Mouse (Mus musculus): ENCODE measurements around the gene Gm48551. TPM values are rescaled to one million over a fixed set of nuclear protein-coding genes. Genes with fewer than 3 reads are reported as not detected.

The Gm48551 gene
- polyA plus RNA-seq, 1 experiment from 2014 or later, result 1.9 TPM

DNA sequence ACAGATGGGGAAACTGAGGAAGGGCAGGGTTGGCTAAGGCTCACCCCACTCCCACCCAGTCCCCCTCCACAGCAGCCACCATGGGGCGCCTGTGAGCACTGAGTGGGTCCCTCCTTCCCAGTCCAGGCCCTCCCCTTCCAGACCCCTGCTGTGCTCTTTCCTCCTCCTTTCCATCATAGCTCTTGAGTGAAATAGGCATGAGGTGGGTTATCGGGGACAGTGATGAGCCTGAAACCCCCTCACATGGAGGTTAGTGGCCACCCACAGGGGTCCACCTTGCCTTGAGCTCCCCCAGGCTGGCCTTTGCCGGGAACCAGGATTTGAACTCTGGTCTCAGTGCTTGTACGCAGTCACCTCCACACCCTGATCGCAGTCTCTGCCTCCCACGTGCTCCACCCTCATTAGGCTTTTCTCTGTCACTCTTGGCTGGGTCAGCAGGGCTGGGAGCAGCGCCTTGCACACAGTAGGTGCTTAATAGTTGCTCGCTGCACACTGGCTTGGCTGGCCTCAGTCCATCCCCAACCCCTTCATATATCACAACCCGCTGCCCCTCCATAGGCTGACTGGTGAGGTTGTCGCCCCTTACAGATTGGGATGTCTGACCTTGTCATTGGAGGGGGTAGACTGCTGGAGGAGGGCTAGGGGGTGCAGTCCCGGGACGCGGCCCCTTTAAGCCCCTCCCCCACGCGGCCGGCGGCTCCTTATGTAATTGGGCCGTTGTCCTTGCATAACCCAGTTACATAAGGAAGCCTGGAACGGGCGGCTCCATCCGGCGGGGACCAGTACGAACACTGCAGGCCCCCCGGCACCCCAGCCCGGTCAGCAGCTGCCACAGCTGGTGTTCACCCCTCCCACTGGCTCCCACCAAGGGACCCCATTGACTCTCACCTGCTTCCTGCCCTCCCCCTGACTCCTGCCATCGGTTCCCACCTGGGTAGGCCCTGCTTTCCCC lies 29.3 kb downstream of the Gm48551 start:
- no peak overlapping the region for H3K4me3 ChIP-seq (replicated peaks; ENCODE audit: low read depth, low read length)
- DNase-seq (ENCODE audit: low spot score) (peak; percentile 85), ATAC-seq (replicated peaks; ENCODE audit: low FRiP score, low read depth) (peak; percentile 26)
- peak overlapping the region; percentile 75 for H3K27ac ChIP-seq
- peak overlapping the region; percentile 42 for H3K4me2 ChIP-seq (ENCODE audit: low read length)
- H3K4me1 ChIP-seq (replicated peaks; ENCODE audit: insufficient read depth, low read length), result peaks cover 63% of the 10 kb centered on the region
- WGBS, result 28% methylated on average over 26 of the region's 26 CpGs
- peak overlapping the region; percentile 51 for H3K9ac ChIP-seq (ENCODE audit: low read depth, low read length)
- no peak; the same call in 1 of the 2 replicates for TF ChIP-seq CTCF (IDR thresholded peaks at IDR 0.05; ENCODE audit: low read depth)
- no peaks in the 10 kb centered on the region for H3K36me3 ChIP-seq (ENCODE audit: insufficient read depth, low read length)
- no peaks in the 10 kb centered on the region for H3K9me3 ChIP-seq (replicated peaks; ENCODE audit: low read length)
- no peaks in the 10 kb centered on the region for H3K27me3 ChIP-seq (ENCODE audit: insufficient read depth, low read length)

DNA sequence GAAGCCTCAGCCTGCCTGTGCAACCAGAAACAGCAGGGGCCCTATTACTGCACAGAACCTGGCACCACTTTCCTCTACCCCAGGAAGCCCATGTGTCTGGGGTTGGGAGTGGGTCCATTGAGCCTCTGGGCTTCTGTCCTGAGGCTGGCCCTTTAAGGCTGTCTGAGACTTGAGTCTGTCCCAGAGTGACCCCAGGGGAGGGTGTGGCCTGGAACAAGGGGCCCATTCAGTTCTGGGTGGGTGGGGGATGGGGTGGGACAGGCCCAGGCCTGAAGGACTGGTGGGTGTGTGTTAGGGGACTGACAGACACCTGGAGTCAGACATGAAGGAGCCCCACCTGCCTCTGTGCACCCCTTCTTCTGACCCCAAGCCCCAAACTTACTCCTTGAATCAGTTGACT lies 30.4 kb downstream of the Gm48551 start:
- Histone ChIP-seq H3K9ac (ENCODE audit: low read depth, low read length) (no peak overlapping the region), H3K36me3 (ENCODE audit: insufficient read depth, low read length) (peaks cover 9% of the 10 kb centered on the region; the same call in 1 of the 2 replicates), H3K4me1 (replicated peaks; ENCODE audit: insufficient read depth, low read length) (peaks cover 58% of the 10 kb centered on the region), H3K27me3 (ENCODE audit: insufficient read depth, low read length) (no peaks in the 10 kb centered on the region), H3K4me2 (ENCODE audit: low read length) (peak overlapping the region; percentile 5; the same call in 1 of the 2 replicates), H3K27ac (peak overlapping the region; percentile 60; the same call in 1 of the 2 replicates), H3K4me3 (replicated peaks; ENCODE audit: low read depth, low read length) (no peak overlapping the region), H3K9me3 (replicated peaks; ENCODE audit: low read length) (no peaks in the 10 kb centered on the region)
- ATAC-seq (replicated peaks; ENCODE audit: low FRiP score, low read depth), result no peak
- no peak for TF ChIP-seq CTCF (IDR thresholded peaks at IDR 0.05; ENCODE audit: low read depth)
- DNase-seq (ENCODE audit: low spot score), result no peak

DNA sequence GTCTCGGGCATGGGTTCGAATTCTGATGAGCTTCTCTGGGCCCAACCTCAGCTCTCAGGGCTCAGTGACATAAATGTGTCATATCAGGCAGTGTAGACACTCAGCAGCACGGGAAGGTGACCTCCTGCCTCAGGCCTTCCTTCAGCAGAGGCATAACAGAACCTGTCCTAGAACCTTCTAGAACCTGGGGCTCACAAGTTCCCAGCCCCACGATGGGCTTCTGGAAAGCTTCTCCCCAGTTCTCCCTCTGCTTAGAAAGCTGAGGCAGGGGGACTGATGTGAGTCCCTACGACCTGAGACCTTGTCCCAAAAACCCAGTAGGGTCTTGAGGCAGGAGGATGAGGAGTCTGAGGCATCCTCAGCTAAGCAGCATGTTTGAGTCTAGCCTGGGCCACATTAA lies 30.9 kb downstream of the Gm48551 start:
- H3K9me3 ChIP-seq (replicated peaks; ENCODE audit: low read length), result no peaks in the 10 kb centered on the region
- ATAC-seq (replicated peaks; ENCODE audit: low FRiP score, low read depth) (no peak), DNase-seq (ENCODE audit: low spot score) (no peak)
- TF ChIP-seq CTCF (IDR thresholded peaks at IDR 0.05; ENCODE audit: low read depth), result no peak
- H3K4me1 ChIP-seq (replicated peaks; ENCODE audit: insufficient read depth, low read length), result peaks cover 55% of the 10 kb centered on the region
- H3K27ac ChIP-seq, result no peak overlapping the region; the same call in 1 of the 2 replicates
- H3K36me3 ChIP-seq (ENCODE audit: insufficient read depth, low read length), result peaks cover 12% of the 10 kb centered on the region; the same call in 1 of the 2 replicates
- 82% methylated on average over 5 of the region's 5 CpGs for WGBS
- H3K4me3 ChIP-seq (replicated peaks; ENCODE audit: low read depth, low read length), result no peak overlapping the region
- H3K4me2 ChIP-seq (ENCODE audit: low read length), result no peak overlapping the region
- no peak overlapping the region for H3K9ac ChIP-seq (ENCODE audit: low read depth, low read length)
- no peaks in the 10 kb centered on the region for H3K27me3 ChIP-seq (ENCODE audit: insufficient read depth, low read length)

DNA sequence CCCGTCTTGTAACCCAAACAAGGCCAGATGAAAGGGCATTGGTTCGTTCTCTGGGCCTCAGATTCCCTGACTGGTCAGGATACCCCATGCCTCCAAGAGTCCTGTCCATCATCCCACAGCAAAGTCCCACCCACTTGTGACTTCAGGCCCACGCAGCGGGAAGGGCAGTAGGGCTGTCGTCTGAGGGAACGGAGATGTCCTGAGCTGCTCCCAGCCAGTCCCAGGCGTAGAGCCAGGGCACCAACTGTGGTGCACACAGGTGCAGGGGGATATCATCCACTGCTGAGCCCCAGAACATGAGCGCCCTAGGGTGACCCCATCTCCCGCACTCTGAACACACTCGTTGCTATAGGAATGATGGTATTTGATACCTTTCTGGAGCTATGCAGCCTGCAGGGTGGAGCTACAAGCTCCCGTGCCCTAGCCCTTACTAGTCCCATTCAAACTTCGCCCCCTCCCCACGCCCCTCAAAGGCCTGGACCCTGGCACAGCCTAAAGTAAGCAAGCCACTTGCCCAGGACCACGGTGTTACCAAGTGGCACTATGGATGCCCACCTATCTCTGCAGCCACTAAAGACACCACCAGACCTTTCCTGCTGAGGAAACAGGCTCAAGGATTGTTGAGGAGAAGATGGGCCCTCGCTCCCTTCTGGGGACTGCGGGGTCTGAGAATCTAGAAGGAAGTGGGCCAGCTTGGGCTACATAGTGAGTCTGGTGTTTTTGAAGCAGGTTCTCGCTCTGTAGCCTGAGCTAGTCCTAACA lies 31.5 kb downstream of the Gm48551 start:
- no peak for ATAC-seq (replicated peaks; ENCODE audit: low FRiP score, low read depth)
- no peak for TF ChIP-seq CTCF (IDR thresholded peaks at IDR 0.05; ENCODE audit: low read depth)
- no peak overlapping the region for H3K9ac ChIP-seq (ENCODE audit: low read depth, low read length)
- peaks cover 15% of the 10 kb centered on the region; the same call in 1 of the 2 replicates for H3K36me3 ChIP-seq (ENCODE audit: insufficient read depth, low read length)
- H3K4me3 ChIP-seq (replicated peaks; ENCODE audit: low read depth, low read length), result no peak overlapping the region
- 69% methylated on average over 17 of the region's 17 CpGs for WGBS
- peaks cover 55% of the 10 kb centered on the region for H3K4me1 ChIP-seq (replicated peaks; ENCODE audit: insufficient read depth, low read length)
- DNase-seq (ENCODE audit: low spot score), result no peak
- peak overlapping the region; percentile 14; the same call in 1 of the 2 replicates for H3K27ac ChIP-seq
- H3K4me2 ChIP-seq (ENCODE audit: low read length), result no peak overlapping the region
- H3K9me3 ChIP-seq (replicated peaks; ENCODE audit: low read length), result no peaks in the 10 kb centered on the region
- no peaks in the 10 kb centered on the region for H3K27me3 ChIP-seq (ENCODE audit: insufficient read depth, low read length)

DNA sequence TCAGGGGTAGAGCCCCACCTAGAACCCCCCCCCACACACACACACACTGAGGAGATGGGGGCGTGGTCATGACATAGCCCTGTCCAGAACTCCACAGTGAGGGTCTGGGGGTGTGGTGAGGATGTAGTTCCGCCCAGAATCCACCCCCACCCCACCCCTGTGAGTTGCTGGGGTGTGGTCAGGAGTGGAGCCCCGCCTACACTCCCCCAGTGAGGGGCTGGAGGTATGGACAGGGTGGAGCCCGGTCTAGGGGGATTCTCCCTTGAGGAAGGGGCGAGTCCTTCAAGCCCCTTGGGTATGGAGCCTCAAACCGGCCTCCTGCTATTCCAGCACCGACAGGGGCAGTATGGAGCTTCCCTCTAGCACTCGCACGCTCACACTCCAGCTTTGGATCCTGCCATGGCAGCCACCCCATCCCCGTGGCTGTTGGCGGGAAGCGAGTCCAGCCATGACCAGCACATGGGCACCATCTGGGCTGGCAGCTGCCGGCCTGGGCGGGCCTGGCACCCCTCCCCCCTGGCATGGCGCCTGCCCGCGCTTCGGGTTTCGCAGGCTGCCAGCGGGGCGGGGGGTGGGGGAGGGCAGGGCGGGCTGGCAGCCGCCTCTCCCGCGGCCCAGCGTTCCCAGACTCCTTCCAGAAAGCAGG lies 32.4 kb downstream of the Gm48551 start:
- Histone ChIP-seq H3K36me3 (ENCODE audit: insufficient read depth, low read length) (peaks cover 15% of the 10 kb centered on the region; the same call in 1 of the 2 replicates), H3K4me3 (replicated peaks; ENCODE audit: low read depth, low read length) (no peak overlapping the region), H3K4me2 (ENCODE audit: low read length) (peak overlapping the region; percentile 52), H3K4me1 (replicated peaks; ENCODE audit: insufficient read depth, low read length) (peaks cover 48% of the 10 kb centered on the region), H3K27ac (peak overlapping the region; percentile 70), H3K27me3 (ENCODE audit: insufficient read depth, low read length) (no peaks in the 10 kb centered on the region), H3K9me3 (replicated peaks; ENCODE audit: low read length) (no peaks in the 10 kb centered on the region), H3K9ac (ENCODE audit: low read depth, low read length) (peak overlapping the region; percentile 23; the same call in 1 of the 2 replicates)
- peak; percentile 64 for TF ChIP-seq CTCF (IDR thresholded peaks at IDR 0.05; ENCODE audit: low read depth)
- peak; percentile 84 for DNase-seq (ENCODE audit: low spot score)
- WGBS, result 7% methylated on average over 24 of the region's 26 CpGs
- peak; percentile 64 for ATAC-seq (replicated peaks; ENCODE audit: low FRiP score, low read depth)

All from kidney, postnatal 0 days (tissue).